Mouse (Mus musculus) forebrain, embryonic 14.5 days (tissue): Measurements from ENCODE around the gene Ttc33. TPM values are rescaled to one million over a fixed set of nuclear protein-coding genes. Genes with fewer than 3 reads are reported as not detected.

Experiments used
- ATAC-seq: fragments of 200-750 bp; cut with Nextera tagmentation; 2 replicates; pipeline ENCODE4 v1.8.0; 2017; ENCODE audit warnings: mild to moderate bottlenecking, moderate library complexity
- DNase-seq: peaks from one replicate; pipeline ENCODE4 v3.0.0-alpha.2; 2015; ENCODE audit warnings: low spot score
- H3K27ac ChIP-seq: fragments of 300-500 bp; sonication (generic); 2 replicates; pipeline ENCODE4 v1.5.1; 2014; ENCODE audit warnings: low read depth, mild to moderate bottlenecking, control low read depth, low read length, moderate library complexity
- H3K27me3 ChIP-seq: fragments of 300-500 bp; sonication (generic); replicated peaks from 2 replicates; pipeline ENCODE4 v1.6.1; 2014; ENCODE audit warnings: low read length, control low read depth, mixed read lengths; ENCODE audit not compliant: control insufficient read depth, insufficient read depth
- H3K36me3 ChIP-seq: fragments of 300-500 bp; sonication (generic); 2 replicates; pipeline ENCODE4 v1.6.1; 2014; ENCODE audit warnings: low read length, control low read depth; ENCODE audit not compliant: control insufficient read depth, insufficient read depth
- H3K4me1 ChIP-seq: fragments of 300-500 bp; sonication (generic); 2 replicates; pipeline ENCODE4 v1.6.1; 2014; ENCODE audit warnings: antibody characterized with exemption, low read length, control low read depth; ENCODE audit not compliant: control insufficient read depth, insufficient read depth
- H3K4me2 ChIP-seq: fragments of 300-500 bp; sonication (generic); 2 replicates; pipeline ENCODE4 v1.6.1; 2014; ENCODE audit warnings: mild to moderate bottlenecking, control low read depth, low read length
- H3K4me3 ChIP-seq: fragments of 300-500 bp; sonication (generic); 2 replicates; pipeline ENCODE4 v1.5.1; 2014; ENCODE audit warnings: low read depth, low read length, control low read depth
- H3K9ac ChIP-seq: fragments of 300-500 bp; sonication (generic); 2 replicates; pipeline ENCODE4 v1.6.1; 2014; ENCODE audit warnings: mild to moderate bottlenecking, low read length, control low read depth, moderate library complexity
- H3K9me3 ChIP-seq: fragments of 300-500 bp; sonication (generic); replicated peaks from 2 replicates; pipeline ENCODE4 v1.6.1; 2016; ENCODE audit warnings: low read length, control low read depth, mixed read lengths; ENCODE audit not compliant: control insufficient read depth
- WGBS: fragments of 180-500 bp; shearing (Covaris S2); extraction: QIAGEN DNeasy Blood & Tissue Kit; methylation state at CpG from one replicate; pipeline ENCODE4 v1.1.7; 2014; 5-methylcytosine and 5-hydroxymethylcytosine counted together
- polyA plus RNA-seq: library from polyadenylated mRNA; unstranded; fragments of >200 nt; fragmentation: Nextera tagmentation; extraction: Ambion mirVana; gene quantifications from 2 replicates; pipeline ENCODE4 v1.2.1, GENCODE M21; 2014

Gene Ttc33
- polyA plus RNA-seq = 65.6 and 75.5 TPM in 2 replicates

DNA sequence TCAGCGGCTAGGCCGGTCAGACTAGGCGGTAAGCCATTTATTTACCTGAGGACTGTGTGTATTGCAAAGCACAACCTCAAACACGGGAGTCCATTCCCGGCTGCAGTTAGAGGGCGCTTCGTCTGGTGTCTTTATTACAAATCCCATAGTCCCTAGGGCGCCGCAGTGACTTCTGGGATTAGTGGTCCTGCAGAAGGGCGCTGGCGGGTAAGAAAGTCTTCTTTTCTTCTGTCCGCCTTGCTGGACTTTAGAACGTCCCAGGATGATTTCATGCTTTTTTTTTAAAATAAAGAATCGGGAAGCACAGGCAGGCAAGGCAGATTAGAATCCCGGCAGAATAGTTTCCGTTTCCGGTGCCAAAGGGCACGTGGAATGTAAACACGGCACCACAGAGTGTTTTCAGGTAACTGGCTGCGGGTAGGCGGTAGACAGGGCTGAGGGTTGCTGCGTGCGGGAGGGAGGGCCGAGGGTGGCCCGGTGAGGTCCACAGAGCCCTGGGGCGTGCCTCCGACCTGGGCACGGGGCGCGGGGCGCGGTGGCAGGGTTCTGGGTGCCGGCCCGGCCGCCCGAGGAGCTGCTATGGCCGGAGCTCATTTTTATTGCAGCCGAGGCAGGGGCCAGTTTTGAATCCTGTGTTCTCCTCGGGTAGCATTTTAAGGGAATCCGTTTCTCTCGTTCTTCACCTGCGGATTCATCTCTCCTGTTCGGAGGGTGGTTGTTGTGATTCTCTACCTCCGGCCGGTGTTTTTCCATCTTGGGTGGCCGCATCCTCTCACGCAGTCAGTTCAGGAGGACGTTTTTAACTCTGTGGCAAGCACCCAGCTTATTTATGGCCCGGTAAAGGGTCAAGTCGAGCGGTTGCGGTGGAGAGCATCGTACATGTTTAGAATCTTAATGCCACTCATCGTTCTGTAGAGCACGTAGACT, at the start of gene Ttc33:
Gene Ttc33 (plus strand): TSS at position 160 of the 927 bp plus-strand sequence.
- H3K9me3 ChIP-seq = no peaks in the 10 kb centered on the region
- H3K27me3 ChIP-seq = no peaks in the 10 kb centered on the region
- H3K27ac ChIP-seq = peak within 1 kb of the TSS; percentile 79
- peak within 1 kb of the TSS; percentile 85 for H3K9ac ChIP-seq
- H3K4me3 ChIP-seq = peak within 1 kb of the TSS; percentile 91
- under 1% methylated on average over 55 of the region's 55 CpGs for WGBS
- H3K4me2 ChIP-seq = peak within 1 kb of the TSS; percentile 79
- ATAC-seq (peak; percentile 90), DNase-seq (peak; percentile 87)
- H3K4me1 ChIP-seq = peaks cover 9% of the 10 kb centered on the region; the same call in 1 of the 2 replicates
- H3K36me3 ChIP-seq = peaks cover 14% of the 10 kb centered on the region; the same call in 1 of the 2 replicates

DNA sequence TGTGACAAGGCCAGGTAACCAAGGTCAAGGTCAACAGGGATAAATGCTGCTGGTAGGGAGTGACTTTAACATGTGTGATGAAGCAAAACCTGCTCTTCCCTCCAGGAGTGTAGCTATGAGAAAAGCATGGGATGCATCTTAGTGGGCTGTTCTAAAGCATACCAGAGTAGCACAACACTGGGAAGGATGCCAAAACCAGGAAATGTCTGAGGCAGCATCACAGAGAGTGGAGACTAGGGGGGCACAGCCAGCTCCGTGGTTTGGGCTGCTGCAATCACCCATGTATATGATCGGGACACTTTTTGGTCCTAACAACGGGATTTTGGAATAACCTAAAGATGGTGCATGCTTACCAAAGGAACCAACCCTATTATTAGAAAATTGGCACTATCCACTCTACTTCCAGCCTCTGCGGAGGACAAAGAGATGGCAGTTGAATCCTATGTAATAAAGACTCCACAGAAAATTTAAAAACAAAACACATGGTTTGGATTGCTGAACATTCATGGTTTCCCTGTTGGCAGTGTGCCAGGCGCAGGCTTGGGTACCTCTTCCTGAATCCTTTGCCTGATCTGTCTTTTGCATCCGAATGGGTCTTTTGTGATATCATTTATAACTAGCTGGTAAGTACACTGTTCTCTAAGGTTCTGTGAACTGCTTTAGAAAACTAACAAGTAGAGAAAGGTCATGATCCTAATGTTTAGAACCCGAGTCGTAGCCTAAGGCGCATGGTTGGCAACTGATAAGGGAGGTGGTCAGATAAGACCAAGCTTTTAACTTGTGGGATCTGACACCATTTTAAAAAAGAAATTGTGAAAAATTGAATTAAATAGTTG, 47.1 kb upstream of the Ttc33 start:
- Histone ChIP-seq H3K9me3 (no peaks in the 10 kb centered on the region), H3K27me3 (no peaks in the 10 kb centered on the region), H3K4me3 (no peak overlapping the region), H3K9ac (no peak overlapping the region), H3K4me2 (peak overlapping the region; percentile 20; the same call in 1 of the 2 replicates), H3K4me1 (peaks cover 5% of the 10 kb centered on the region; the same call in 1 of the 2 replicates), H3K27ac (no peak overlapping the region), H3K36me3 (no peaks in the 10 kb centered on the region)
- ATAC-seq (peak; percentile 90), DNase-seq (peak; percentile 76)
- 44% methylated on average over 9 of the region's 9 CpGs for WGBS

DNA sequence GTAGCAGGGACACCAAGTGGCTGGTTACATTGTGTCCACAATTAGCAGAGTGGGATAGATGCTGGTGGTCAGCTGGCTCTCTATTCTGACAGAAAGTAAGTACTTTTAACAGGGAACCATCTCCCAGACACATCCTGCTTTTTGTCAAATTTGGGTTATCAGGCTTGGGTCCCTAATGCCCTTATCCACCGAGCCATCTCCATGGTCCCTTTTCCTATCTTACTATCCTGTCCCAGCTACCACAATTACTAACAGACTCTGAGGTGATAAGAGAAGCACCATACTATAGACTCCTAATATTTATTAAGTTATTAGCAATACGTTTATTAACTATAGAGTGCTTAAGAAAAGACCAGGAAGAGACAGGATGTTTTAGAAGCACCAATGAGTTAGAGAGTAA, 46.0 kb upstream of the Ttc33 start:
- no peaks in the 10 kb centered on the region for H3K9me3 ChIP-seq
- no peak overlapping the region for H3K4me3 ChIP-seq
- 96% methylated on average over 2 of the region's 2 CpGs for WGBS
- no peak for ATAC-seq
- no peak for DNase-seq
- H3K27ac ChIP-seq = no peak overlapping the region
- no peaks in the 10 kb centered on the region for H3K27me3 ChIP-seq
- no peaks in the 10 kb centered on the region for H3K36me3 ChIP-seq
- peaks cover 5% of the 10 kb centered on the region; the same call in 1 of the 2 replicates for H3K4me1 ChIP-seq
- no peak overlapping the region for H3K4me2 ChIP-seq
- no peak overlapping the region for H3K9ac ChIP-seq

DNA sequence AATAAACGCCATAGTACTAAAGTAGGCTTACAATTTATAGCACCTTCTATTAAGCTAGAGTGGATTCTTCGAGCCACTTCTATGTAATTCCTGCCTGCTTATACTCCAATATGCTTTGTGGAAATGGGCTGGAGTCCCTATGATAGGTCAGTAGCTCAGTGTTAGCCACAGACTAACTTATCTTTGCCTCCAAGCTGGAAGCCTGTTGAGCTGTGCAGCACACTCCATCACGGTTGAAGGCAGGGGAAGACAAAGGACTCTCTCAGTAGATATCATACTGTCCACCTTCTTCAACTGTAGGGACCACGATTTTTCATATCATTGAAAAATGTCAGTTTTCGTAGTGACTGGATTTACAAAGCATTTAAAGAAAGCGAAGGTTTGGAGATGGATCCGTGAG, 45.5 kb upstream of the Ttc33 start:
- H3K4me3 ChIP-seq = no peak overlapping the region
- H3K9ac ChIP-seq = no peak overlapping the region
- H3K36me3 ChIP-seq = no peaks in the 10 kb centered on the region
- ATAC-seq (no peak), DNase-seq (no peak)
- WGBS = 89% methylated on average over 7 of the region's 7 CpGs
- H3K27ac ChIP-seq = no peak overlapping the region
- peaks cover 8% of the 10 kb centered on the region; the same call in 1 of the 2 replicates for H3K4me1 ChIP-seq
- no peak overlapping the region for H3K4me2 ChIP-seq
- no peaks in the 10 kb centered on the region for H3K9me3 ChIP-seq
- no peaks in the 10 kb centered on the region for H3K27me3 ChIP-seq

DNA sequence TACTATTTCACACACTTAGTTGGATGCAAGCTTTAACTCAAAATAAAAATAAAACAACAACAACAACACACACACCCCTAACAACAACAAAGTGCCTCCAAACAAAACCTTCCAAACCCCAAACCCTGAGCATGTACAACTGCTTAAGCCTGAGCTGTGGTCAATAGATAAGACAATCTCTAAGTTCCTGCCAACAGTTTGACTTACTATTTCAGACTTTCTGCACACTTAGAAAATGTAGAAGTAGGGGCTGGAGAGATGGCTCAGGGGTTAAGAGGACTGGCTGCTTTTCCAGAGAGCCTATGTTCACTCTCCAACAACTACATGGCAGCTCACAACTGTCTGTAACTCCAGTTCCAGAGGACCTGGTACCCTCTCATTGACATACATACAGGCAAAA, 45.0 kb upstream of the Ttc33 start:
- Histone ChIP-seq H3K4me2 (no peak overlapping the region), H3K27me3 (no peaks in the 10 kb centered on the region), H3K9me3 (no peaks in the 10 kb centered on the region), H3K4me3 (no peak overlapping the region), H3K9ac (no peak overlapping the region), H3K36me3 (no peaks in the 10 kb centered on the region), H3K4me1 (peaks cover 13% of the 10 kb centered on the region; the same call in 1 of the 2 replicates), H3K27ac (no peak overlapping the region)
- ATAC-seq (no peak), DNase-seq (no peak)

DNA sequence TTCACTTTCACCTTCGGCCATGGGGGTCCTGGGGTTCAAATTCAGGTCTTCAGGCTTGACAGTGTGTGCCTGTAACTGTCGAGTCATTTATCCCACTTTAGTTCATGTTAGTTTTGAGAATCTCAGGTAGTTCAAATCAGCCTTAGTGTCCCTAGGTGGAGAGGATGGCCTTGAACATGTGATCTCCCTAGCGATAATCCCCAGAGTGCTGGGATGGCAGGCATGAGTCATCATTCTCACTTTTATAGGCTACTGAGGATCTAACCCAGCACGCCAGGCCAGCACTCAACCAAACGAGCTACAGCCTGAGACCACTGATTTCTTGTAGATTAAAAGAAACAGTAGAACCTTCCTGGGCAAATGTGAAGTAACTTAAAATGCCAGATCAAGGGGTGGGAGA, 43.3 kb upstream of the Ttc33 start:
- H3K27ac ChIP-seq = no peak overlapping the region
- ATAC-seq (no peak), DNase-seq (no peak)
- H3K27me3 ChIP-seq = no peaks in the 10 kb centered on the region
- no peak overlapping the region for H3K9ac ChIP-seq
- no peak overlapping the region for H3K4me2 ChIP-seq
- H3K4me1 ChIP-seq = peaks cover 14% of the 10 kb centered on the region; the same call in 1 of the 2 replicates
- no peaks in the 10 kb centered on the region for H3K36me3 ChIP-seq
- H3K9me3 ChIP-seq = no peaks in the 10 kb centered on the region
- WGBS = 66% methylated on average over 5 of the region's 5 CpGs
- no peak overlapping the region for H3K4me3 ChIP-seq

DNA sequence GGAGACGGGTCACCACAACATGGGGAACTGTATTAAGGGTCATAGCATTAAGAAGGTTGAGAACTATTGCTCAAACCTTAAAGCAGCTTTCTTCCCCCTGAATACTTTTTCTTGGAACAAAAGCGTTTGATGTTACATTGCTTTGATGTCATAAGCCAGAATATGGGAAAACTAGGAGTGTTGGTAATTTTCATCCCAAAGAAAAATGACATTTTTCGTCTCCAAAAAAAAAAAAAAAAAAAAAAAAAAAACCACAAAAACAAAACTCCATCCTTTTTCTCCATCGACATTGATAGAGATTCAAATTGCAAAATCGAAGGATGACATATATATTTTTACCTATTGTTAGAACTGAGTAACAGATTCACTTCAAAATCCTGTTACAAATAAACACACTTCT, 42.6 kb upstream of the Ttc33 start:
- no peak for ATAC-seq
- H3K4me3 ChIP-seq = peak overlapping the region; percentile 78; the same call in 1 of the 2 replicates
- H3K4me1 ChIP-seq = peaks cover 14% of the 10 kb centered on the region; the same call in 1 of the 2 replicates
- H3K27me3 ChIP-seq = no peaks in the 10 kb centered on the region
- no peak overlapping the region for H3K27ac ChIP-seq
- H3K4me2 ChIP-seq = peak overlapping the region; percentile 60
- H3K9ac ChIP-seq = no peak overlapping the region
- no peaks in the 10 kb centered on the region for H3K9me3 ChIP-seq
- WGBS = 75% methylated on average over 5 of the region's 5 CpGs
- no peak for DNase-seq
- no peaks in the 10 kb centered on the region for H3K36me3 ChIP-seq

DNA sequence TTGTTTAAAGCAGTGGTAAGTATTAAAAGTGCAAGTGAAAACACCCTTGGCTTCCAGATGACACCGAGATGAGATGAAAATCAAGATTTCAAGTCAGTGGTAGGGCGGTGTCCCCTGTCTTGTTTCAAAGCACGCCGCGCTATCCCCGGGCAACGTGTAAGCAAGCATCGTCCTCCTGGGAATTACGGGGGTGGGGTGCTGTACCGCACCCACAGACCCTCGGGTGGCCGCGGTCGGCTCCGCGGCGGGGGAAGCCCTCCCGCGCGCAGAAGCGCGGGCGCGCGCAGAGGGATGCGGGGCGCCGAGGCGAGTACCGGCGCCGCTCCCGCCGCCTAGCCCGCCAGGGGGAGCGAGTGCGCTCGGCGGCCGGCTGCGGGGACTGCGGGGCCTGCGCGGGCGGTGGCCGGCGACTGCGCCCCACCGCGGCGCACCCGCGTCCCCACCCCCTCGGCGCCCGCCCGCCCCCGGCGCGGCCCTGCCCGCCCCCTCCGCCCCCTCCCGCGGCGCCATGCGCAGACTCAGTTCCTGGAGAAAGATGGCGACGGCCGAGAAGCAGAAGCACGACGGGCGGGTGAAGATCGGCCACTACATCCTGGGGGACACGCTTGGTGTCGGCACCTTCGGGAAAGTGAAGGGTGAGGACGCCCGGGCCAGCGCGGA, 41.8 kb upstream of the Ttc33 start, which contains the start of gene Prkaa1:
Gene Prkaa1 (plus strand): TSS at position 501 of the 660 bp plus-strand sequence.
- H3K9ac ChIP-seq = peak within 1 kb of the TSS; percentile 83
- H3K4me1 ChIP-seq = peaks cover 10% of the 10 kb centered on the region; the same call in 1 of the 2 replicates
- WGBS = 1% methylated on average over 49 of the region's 80 CpGs
- peak within 1 kb of the TSS; percentile 78 for H3K4me3 ChIP-seq
- H3K4me2 ChIP-seq = peak within 1 kb of the TSS; percentile 60
- no peaks in the 10 kb centered on the region for H3K9me3 ChIP-seq
- no peaks in the 10 kb centered on the region for H3K27me3 ChIP-seq
- peak within 1 kb of the TSS; percentile 92 for H3K27ac ChIP-seq
- DNase-seq (peak; percentile 82), ATAC-seq (peak; percentile 92)
- no peaks in the 10 kb centered on the region for H3K36me3 ChIP-seq
